Mouse (Mus musculus): ENCODE measurements around the gene Cacng2.

The Cacng2 gene

DNA sequence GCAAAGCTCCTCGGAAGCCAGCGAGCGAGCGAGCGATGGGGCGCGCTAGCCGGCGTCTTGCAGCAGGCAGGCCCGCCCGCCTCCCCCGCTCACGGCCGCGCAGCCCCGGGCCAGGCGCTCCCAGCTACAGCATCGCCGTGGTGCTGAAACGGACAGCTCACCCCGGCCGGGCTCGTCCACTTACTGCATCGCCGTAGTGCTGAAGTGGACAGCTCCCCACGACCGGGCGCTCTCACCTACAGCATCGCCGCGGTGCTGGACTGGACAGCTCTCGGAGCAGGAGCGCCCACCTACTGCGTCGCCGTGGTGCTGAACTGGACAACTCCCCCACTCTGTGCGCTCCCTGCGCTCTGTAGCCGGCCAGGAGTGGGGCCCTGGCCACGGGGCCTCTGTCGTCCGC is at the start of gene Cacng2:
Cacng2 (minus strand) TSS at position 325 of the 400 bp plus-strand sequence.
- DNase-seq, result peak; percentile 91 to 94

DNA sequence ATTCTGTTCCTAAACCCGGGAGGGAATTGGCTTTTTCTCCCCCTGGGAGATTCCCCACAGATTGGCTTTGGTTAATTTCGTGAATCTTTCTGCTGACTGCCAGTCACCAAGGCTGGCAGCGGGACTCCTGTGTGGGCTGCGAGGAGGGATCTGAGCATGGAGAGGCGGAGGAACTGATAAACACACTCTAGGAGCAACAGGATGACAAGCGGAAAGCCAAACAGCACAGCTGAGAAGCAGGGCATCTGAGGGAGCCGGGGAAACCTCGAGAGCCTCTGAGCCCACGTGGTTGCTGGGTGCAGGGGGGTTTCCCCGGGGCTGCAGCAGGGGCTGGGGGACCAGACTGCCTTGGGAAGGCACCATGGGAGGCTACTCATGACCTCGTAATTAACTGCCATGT is 49.7 kb upstream of the Cacng2 start:
- no peak for DNase-seq

DNA sequence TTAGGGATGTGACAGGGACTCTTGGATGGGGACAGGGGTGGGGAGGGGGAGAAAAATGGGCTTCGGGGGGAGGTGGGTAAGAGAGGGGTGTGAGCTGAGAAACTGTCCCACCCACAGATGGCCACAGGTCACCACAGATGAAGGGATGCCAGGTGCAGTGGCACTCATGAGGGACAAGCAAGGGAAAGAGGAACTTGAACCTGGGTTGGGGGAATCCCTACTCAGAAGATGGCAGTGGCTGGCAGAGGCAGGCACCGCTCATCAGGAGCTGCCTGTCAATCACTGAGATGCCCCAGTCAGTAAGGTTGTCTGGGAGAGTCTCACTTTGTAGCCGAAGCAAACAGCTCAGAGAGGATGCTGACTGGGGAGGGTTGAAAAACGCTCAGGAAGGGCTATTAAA is 45.5 kb upstream of the Cacng2 start:
- DNase-seq, result no peak

DNA sequence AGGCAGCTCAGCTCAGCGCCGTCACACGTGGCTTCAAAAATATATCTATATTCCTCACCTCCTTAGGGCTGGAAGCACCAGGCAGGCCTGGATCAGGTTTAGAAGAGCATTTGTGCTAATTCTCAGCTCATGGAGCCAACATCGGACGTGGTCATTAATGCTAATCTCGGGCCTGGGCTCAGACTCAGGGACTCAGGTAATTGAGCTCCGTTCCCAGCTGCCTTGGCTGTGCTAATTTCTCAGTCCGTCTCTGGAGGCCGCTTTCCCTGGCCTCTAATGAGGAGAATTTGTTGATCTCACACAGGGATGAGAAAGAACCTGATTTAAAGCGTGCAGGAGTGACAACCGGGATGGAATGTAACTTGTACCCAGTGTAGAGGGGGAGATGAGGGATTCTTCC is 44.6 kb upstream of the Cacng2 start:
- no peak for DNase-seq

DNA sequence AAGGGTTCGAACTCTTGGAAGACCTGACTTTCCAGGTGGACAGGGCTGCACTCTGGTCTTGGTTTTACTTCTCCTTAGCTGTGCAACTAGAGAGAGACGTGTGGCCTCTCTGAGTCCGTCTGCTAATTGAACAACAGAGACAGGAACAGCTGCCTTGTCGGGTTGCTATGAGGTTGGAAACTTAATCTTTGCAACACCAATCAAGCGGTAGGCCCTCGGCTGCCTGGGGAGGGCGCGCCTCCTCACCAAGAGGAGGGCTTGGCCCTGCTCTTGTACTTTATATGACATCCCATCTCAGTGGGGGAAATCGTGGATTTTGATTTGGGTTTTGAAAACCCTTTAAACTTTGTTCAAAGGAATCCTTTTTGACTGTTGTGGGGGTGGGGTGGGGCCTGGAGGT is 42.1 kb upstream of the Cacng2 start:
- DNase-seq, result no peak

DNA sequence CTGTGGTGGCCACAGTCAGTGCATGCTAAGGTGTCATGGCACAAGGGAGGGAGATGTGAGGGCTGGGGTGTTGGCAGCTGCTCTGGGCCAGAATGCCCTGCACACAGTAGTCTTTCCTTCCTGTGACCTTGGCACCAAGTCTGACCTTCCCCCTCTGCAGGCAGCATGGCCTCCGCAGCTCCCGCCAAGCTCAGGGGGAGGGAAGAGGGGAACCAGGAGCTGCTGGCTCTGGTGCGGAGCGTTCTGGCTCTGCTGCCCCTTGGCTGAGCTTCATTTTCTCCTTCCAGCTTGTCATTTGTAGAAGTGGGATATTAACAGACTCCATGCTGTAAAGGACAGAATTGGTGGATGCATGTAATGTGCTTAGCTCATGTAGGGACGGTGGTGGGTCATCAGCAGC is 38.5 kb upstream of the Cacng2 start:
- no peak for DNase-seq

DNA sequence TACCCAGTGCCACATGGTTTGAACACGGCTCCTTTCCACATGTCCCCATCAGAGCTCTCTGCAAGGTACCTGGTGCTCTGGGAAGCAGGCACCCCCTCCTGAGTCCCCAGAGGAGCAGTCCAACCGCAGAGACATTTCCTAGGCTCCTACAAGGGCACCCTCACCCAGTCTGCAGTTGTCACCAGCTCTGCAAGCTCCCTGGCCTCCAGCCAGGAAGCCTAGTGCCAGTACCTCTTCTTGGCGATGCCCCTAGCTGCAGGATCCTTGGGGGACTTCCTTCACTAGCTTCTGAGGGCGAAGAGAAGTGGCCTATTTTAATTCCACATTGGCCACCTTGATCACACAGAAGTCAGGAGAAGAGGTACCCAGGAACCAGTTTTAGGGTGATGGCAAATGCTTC is 38.0 kb upstream of the Cacng2 start:
- DNase-seq, result no peak

DNA sequence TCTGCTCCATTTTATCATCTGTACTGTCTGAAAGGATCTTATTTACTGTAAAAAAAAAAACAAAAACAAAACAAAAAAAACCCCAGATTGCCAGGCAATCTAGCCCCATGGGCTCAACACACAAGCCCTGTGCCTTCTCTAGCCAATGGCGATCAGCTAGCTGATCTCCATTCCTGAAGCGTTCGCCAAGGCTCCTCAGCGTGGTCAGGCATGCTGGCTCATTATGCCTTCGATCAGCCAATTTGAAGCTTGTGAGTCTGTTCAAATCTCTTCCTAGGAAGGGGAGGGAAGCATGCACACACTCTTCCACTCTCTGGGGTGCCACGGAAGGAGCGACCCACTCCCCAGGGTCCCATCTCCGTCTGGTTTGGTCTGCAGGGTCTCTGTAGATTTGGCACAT is 37.5 kb upstream of the Cacng2 start:
- DNase-seq, result no peak

DNA sequence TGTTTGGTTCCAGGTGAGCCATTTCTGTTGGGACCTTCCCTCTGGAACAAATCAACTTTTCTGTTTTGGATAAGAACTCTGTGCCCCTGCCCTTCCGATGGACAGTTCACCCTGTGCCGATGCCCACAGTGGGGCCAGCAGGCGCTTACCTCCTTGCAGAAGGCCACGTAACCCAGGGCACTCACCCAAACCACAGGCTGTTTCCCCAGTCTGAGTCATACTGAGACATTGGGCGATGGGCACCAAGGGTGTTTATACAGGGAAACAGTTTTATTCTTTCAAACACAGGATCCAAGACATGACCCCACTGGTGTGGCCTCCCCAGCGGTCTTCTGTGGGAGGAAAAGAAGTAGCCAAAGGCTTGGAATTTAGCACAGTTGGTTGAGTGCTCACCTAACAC is 35.6 kb upstream of the Cacng2 start:
- no peak for DNase-seq

DNA sequence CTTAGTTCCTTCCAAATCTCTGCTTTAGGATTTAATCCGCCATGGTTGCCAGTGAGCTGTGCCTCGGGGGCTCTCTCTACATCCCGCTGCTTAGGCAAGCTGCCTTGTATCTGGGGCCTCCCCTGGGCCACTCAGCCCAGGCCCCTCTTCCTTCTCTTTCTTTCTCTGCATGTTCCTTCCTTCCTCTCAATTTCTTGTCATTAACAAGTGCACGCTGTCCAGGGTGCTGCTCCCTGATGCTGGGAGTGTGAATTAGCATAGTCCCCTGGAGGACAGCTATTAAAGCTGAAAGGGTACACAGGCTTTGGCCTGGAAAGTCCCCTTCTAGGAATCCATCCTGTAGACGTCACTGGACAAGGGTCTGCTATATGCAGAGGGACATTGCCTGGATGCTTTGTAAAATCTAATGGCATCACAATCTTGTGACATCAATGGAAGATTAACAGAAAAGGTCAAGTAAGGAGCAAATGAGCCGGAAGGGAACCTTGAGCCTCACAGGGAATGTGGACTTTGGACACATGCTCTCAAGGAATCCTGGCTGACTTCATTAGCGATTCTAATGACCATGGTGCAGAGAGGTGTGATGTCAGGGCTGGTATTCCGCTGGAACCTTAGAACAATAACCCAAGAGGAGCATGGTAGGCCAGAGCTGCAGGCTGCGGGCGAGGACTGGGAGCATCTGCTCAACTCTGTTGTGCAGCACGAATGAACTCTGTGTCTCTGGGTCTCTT is 33.4 kb upstream of the Cacng2 start:
- DNase-seq, result no peak

DNA sequence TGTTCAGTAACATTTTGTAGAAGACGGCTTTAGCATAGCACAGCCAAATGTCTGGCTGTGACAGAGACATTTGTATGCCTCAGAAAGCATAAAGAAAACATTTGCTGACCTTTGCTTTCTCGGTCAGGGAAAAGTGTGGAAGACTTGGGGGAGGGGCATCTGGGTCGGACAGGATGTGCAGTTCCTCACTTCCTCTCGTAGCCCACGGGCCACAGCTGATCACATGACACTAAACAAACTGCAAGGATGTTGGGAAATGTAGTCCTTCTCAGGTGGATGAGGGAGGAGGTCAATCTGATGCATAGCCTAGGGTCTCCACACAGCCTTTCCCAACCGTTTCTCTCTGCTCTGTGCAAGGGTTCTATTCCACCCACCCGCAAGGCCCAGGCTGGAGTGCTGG is 28.7 kb upstream of the Cacng2 start:
- no peak for DNase-seq

DNA sequence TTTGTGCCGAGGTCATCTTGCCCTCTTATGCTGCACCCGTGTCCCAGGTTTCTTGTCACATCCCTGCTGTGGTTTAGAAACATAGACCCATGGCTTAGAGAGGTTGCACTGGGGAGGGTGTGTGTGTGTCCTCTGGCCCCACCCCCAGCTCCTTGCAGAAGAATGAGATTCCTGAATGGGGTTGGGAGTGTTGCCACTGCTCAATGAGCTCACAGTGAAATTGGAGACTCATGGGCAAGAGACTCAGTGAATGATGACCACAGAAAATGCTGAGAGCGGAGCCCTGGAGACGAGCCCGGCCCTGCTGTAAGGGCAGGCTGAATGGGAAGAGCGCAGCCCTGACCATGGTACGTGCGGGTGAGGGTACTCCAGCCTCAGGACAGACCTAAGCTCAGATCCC is 20.4 kb upstream of the Cacng2 start:
- no peak for DNase-seq

DNA sequence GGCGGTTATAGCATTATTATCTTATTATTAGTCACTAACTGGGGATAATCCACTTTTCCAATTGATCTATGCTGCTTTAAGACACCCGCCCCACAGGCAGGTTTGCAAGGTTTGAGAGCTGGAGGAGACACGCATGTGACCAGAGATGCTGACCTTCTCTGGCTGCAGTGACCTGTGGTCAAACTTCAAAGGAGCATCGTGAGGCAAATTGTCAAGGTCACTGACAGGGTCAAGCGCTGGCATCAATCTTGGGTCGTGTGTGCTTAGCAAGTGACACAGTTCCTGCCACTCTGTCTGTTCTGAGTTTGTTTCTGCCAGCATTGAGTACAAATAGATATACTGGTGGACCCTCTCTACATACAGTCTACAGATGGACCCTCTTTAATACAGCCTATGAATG is 14.8 kb upstream of the Cacng2 start:
- DNase-seq, result no peak

DNA sequence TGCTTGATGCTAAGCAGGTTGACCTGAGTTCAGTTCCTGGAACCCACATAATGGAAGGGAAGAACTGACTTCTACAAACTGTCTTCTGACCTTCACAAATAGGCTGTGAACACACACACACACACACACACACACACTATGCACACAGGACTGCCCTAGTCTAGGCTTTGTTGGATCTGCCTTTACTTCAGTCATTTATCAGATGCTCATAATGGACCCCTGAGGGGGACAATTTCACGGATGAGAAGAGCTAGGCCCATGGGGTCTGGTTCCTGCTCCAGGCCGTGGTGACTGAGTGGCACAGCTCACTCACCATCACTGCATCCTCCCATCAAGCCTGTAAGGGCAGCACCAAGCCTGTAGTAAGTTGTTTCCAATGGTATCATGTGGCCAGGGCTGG is 13.6 kb upstream of the Cacng2 start:
- DNase-seq, result no peak

DNA sequence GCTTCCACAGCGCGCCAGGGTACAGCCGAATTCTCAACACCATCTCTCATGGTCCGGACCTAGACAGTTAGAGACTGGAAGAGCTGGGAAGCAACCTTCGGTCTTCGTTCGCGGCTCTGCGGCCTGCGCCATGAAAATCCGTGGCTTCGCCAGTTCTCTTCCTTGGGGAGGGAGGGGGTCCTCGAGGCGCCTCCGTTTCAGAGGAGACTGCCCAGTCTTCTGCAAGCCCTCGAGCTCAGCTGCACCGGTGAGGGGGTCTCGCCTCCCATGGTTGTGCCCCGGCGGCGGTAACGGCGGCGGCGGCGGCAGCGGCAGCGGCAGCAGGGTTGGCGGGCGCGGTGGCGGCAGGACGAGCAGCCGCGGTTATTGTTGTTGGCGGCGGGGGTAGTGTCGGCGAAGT is 580 bp downstream of the Cacng2 start:
- no peak for DNase-seq

DNA sequence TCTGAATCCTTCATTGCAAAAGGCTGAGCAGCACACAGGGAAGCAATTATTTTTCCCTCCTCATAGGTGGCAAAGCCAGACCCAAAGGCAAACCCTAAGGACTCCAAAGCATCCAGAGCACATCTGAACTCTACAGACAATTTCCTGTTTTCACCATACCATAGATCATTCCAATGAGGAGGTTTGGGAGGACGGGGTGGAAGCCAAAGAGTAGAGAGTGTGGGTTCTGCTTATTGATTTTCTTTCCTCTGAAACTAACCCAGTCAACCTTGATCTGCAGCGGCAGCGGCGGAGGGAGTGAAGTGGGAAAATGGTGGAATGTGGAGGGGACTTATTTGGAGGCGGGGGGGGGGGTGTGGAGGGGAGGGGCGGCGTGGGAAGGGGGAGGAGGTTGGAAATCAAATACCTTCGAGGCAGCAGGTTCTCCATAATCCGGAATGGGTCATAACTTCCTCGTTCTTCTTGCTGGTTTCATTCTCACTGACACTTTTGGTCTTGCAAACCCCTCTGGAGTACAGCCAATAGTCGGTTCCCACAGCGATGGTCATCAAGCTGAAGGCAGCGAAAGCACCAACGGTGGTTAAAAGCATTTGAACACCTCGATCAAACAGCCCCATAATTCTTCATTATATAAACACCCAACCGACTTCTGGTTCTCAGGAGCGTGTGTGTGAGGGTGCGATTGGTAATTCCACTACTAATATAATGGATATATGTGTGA is 1.4 kb downstream of the Cacng2 start:
- DNase-seq, result no peak

DNA sequence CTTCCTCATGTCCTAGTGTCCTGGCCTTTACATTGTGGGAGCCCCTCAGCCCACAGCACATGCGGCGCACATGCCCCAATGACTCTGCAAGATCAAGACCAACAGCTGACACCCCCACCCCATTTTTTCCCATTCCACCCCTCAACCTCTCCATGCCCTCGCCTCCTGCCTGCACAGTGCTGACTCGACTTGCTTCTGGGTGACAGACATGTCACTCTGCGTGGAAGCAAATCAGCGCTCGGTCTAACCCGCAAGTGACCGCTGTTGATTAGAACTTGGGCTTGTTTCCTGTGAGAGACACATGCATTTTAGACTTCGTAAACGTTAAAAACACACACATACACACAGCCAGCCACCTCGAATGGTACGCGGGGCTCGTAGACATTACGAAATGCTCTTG is 2.1 kb downstream of the Cacng2 start:
- no peak for DNase-seq

DNA sequence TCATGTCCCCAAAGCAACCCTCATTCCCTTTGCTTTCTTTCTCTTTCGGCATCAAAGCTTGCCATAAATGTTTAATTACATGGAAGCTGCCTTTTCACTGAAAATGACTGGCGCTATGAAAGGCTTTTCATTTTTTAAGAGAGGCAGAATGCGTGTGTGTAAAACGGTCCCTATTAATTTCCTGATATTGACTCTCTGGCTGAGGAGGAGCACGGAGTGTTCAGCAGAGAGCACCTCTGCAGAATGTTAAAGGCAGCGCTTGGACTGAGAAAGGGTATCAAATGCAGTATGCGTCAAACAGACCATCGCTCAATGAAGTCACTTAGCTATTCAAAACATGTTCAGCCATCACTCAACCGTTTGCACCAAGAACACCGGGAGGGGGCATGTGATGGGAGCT is 2.9 kb downstream of the Cacng2 start:
- no peak for DNase-seq

DNA sequence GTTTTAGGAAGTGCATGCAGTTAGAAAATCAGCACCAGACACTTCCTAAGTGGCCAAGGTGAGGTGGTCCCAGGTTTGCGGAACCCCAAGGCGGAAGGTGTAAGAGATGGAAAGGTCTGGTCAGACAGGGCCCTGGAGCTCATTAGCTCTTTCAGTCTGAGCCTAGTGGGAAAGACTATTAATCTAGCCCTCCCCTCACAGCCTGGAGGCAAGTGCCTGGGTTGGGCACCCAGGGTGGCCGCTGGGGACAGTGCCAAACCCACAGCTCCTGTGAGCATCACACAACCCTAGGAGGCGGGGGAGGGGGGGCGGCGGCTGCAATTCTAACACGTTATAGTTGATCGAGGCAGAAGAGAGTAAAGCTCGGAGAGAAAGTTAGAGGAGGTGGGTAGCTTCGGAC is 3.6 kb downstream of the Cacng2 start:
- DNase-seq, result no peak

DNA sequence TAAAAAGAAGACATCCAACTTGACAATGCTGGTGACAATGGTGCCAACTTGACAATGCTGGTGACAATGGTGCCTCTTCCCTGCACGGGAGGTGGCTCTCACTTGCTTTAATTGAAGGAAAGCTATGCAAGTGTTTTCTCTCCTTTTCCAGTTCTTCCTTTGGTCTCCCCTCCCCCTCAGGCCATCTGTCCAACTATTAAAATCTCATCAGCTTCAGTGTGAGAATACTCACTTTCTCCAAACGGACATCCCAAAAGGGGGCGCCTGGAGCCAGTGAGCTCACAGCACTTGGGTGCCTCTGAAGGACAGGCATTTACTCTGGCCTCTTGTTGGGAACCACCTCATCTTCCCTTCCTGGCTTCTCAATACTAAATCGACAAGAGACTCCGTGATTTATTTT is 20.3 kb downstream of the Cacng2 start:
- no peak for DNase-seq

DNA sequence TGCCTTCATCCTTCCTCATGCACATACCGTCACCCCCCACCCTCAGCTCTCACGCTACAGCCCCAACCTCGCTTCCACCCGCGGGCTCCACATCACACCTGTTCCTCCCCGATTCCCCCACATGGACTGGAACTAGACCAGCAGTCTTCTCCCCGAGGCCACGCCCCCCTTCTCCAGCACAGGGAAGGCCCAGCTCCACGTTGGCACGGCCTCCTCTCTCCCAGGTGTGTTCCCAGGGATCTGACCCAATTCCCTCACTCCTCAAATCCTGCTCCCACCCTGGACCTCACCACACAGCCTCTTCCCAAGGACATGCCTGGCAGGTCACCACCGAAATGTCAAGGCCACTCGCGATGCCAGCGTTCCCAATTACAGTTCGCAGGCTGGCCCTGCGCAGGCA is 23.8 kb downstream of the Cacng2 start:
- no peak for DNase-seq

DNA sequence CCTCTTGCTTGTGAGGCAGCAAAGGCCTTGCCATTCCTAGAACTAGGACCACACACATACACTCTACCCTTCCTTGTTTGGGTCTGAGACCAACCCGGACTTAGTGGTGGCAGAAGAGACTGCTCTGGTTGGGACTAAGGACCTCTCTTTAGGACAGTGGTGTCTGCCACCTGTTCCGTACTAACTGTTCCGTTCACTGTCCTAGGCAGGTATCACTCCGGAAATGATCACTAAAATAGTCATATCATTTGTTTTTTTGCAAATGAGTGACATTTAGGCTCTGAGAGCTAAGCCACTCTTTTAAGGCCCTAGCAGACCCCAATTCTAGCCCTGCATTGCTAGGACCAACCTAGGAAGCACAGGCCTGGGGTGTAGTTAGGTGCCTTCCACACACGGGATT is 26.2 kb downstream of the Cacng2 start:
- DNase-seq, result no peak

DNA sequence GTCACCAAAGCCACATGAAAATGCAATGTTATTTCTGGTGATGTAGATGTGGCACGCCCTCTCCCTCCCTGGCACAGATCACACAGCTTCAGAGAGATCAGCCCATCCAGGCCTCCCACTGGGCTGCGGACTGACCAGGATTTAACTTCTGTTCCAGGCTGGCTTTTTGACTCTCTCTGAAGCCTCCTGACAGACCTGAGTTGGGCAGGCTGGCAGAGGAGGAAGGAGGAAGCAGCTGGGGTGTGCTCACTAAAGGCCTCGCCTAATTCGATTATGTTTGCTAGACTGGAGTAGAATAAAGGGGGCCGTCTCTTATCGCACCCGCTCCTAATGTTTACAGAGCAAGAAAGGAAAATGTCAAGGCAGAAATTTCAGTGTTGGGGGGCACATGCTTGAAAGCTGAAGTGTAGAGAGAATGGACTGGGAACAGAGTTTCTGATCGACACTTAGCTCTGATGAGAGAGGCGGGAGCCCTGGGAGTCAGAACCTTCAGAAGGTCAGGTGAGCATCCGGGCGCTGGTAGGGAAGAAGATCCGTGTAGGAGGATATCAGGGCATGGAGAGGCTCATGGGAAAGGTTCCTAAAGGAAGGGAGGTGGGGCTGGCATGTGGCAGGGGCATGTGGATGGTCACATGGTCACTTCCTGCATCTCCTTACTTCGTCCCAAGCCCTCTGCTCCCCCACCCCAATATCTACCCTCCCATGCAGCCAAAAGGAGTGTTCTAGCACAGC is 36.8 kb downstream of the Cacng2 start:
- no peak for DNase-seq

DNA sequence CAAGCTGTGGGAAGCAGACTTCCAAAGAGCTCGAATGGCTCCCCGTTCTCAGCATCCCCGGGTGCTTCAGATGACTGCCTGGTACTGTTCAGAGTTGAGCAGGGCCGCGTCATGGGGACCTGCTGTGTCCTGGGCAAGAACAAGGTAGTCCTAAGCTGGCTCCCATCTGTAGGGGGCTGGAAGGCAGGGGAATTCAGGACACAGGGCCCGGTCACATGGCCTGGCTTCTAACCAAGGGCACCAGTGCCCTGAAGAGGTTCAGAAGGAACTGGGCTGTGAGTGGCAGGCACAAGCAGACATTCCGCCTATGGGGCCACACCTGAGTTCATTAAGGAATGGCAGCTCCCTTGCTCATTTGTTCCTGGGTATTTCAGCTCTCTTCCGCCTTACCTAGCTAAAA is 37.7 kb downstream of the Cacng2 start:
- DNase-seq, result no peak
